Mouse (Mus musculus) liver, postnatal 0 days (tissue): ENCODE data around the gene Kcnj9. TPM values are rescaled to one million over a fixed set of nuclear protein-coding genes. Genes with fewer than 3 reads are reported as not detected.

Experiments used
- ATAC-seq: fragments of 200-750 bp; cut with Nextera tagmentation; 2 replicates; pipeline ENCODE4 v1.8.0; 2017; ENCODE audit warnings: mild to moderate bottlenecking, moderate library complexity
- DNase-seq: peaks from one replicate; pipeline ENCODE4 v3.0.0-alpha.2; 2016
- H3K27ac ChIP-seq: fragments of 300-500 bp; sonication (generic); 2 replicates; pipeline ENCODE4 v1.5.1; 2014; ENCODE audit warnings: antibody characterized with exemption, moderate library complexity, mild to moderate bottlenecking, low read depth
- H3K27me3 ChIP-seq: fragments of 300-500 bp; sonication (generic); 2 replicates; pipeline ENCODE4 v1.6.1; 2014; ENCODE audit warnings: low read length, control low read depth, mixed read lengths; ENCODE audit not compliant: insufficient read depth
- H3K36me3 ChIP-seq: fragments of 300-500 bp; sonication (generic); replicated peaks from 2 replicates; pipeline ENCODE4 v1.6.1; 2014; ENCODE audit warnings: mild to moderate bottlenecking, control low read depth, low read length, moderate library complexity, mixed read lengths; ENCODE audit not compliant: insufficient read depth
- H3K4me1 ChIP-seq: fragments of 300-500 bp; sonication (generic); 2 replicates; pipeline ENCODE4 v1.6.1; 2014; ENCODE audit warnings: antibody characterized with exemption, mild to moderate bottlenecking, control low read depth; ENCODE audit not compliant: insufficient read depth
- H3K4me2 ChIP-seq: fragments of 300-500 bp; sonication (generic); 2 replicates; pipeline ENCODE4 v1.6.1; 2014; ENCODE audit warnings: low read depth, mild to moderate bottlenecking, low read length, moderate library complexity, mixed read lengths
- H3K4me3 ChIP-seq: fragments of 300-500 bp; sonication (generic); 2 replicates; pipeline ENCODE4 v1.5.1; 2014; ENCODE audit warnings: low read depth, low read length
- H3K9ac ChIP-seq: fragments of 300-500 bp; sonication (generic); replicated peaks from 2 replicates; pipeline ENCODE4 v1.6.1; 2014; ENCODE audit warnings: mild to moderate bottlenecking, moderate library complexity
- H3K9me3 ChIP-seq: fragments of 300-500 bp; sonication (generic); 2 replicates; pipeline ENCODE4 v1.6.1; 2016; ENCODE audit warnings: mild to moderate bottlenecking, control low read depth, low read length, mixed read lengths
- CTCF ChIP-seq: sonication (generic); IDR thresholded peaks from 2 replicates; pipeline ENCODE4 v1.5.1; 2016; ENCODE audit warnings: antibody characterized with exemption, low read depth
- EP300 ChIP-seq: IDR thresholded peaks from 2 replicates; pipeline ENCODE4 v1.6.1; 2016; ENCODE audit warnings: antibody characterized with exemption, low read depth, mild to moderate bottlenecking
- WGBS: fragments of 180-500 bp; shearing (Covaris S2); extraction: QIAGEN DNeasy Blood & Tissue Kit; methylation state at CpG from one replicate; pipeline ENCODE4 v1.1.7; 2014; ENCODE audit not compliant: insufficient replicate concordance; 5-methylcytosine and 5-hydroxymethylcytosine counted together
- polyA plus RNA-seq: library from polyadenylated mRNA; unstranded; fragments of >200 nt; fragmentation: Nextera tagmentation; extraction: Ambion mirVana; gene quantifications from 2 replicates; pipeline ENCODE4 v1.2.1, GENCODE M21; 2015

Gene Kcnj9
- polyA plus RNA-seq, 1 experiment from 2014 or later, result 0.07 TPM

- no peak overlapping the region for H3K4me2 ChIP-seq
- TF ChIP-seq EP300 (no peak), CTCF (no peak)
- ATAC-seq (no peak), DNase-seq (no peak)
- no peak overlapping the region for H3K4me3 ChIP-seq
- no peaks in the 10 kb centered on the region for H3K9me3 ChIP-seq
- H3K36me3 ChIP-seq, result no peaks in the 10 kb centered on the region
- 60% methylated on average over 7 of the region's 7 CpGs for WGBS
- H3K27ac ChIP-seq, result no peak overlapping the region
- H3K4me1 ChIP-seq, result peaks cover 8% of the 10 kb centered on the region; the same call in 1 of the 2 replicates
- peaks cover 54% of the 10 kb centered on the region for H3K27me3 ChIP-seq
- H3K9ac ChIP-seq, result no peak overlapping the region
Measured at GRCm38 (mm10) chr1:172328461-172328860, 657 bp downstream of the Kcnj9 start.

GRCm38 (mm10) chr1:172328041-172328440, 1.1 kb downstream of the Kcnj9 start:
- DNase-seq (no peak), ATAC-seq (no peak)
- Histone ChIP-seq H3K9ac (no peak overlapping the region), H3K27ac (no peak overlapping the region), H3K9me3 (no peaks in the 10 kb centered on the region), H3K4me3 (no peak overlapping the region), H3K4me2 (no peak overlapping the region), H3K36me3 (no peaks in the 10 kb centered on the region), H3K4me1 (peaks cover 8% of the 10 kb centered on the region; the same call in 1 of the 2 replicates), H3K27me3 (peaks cover 54% of the 10 kb centered on the region)
- 66% methylated on average over 3 of the region's 3 CpGs for WGBS
- TF ChIP-seq EP300 (no peak), CTCF (no peak)

GRCm38 (mm10) chr1:172327206-172328001, 1.7 kb downstream of the Kcnj9 start:
- DNase-seq, result no peak
- H3K4me2 ChIP-seq, result no peak overlapping the region
- H3K9me3 ChIP-seq, result no peaks in the 10 kb centered on the region
- no peak for TF ChIP-seq CTCF
- no peak for TF ChIP-seq EP300
- no peaks in the 10 kb centered on the region for H3K36me3 ChIP-seq
- no peak overlapping the region for H3K9ac ChIP-seq
- peaks cover 54% of the 10 kb centered on the region for H3K27me3 ChIP-seq
- H3K4me1 ChIP-seq, result peaks cover 8% of the 10 kb centered on the region; the same call in 1 of the 2 replicates
- ATAC-seq, result no peak
- no peak overlapping the region for H3K27ac ChIP-seq
- no peak overlapping the region for H3K4me3 ChIP-seq
- WGBS, result 63% methylated on average over 16 of the region's 16 CpGs

- H3K4me3 ChIP-seq, result peak overlapping the region; percentile 25
Measured at GRCm38 (mm10) chr1:172326684-172327083, 2.4 kb downstream of the Kcnj9 start.

GRCm38 (mm10) chr1:172325680-172326535, 3.2 kb downstream of the Kcnj9 start:
- H3K27me3 ChIP-seq, result peaks cover 53% of the 10 kb centered on the region

More at GRCm38 (mm10) chr1:172326684-172327083, 2.4 kb downstream of the Kcnj9 start:
- Histone ChIP-seq H3K4me2 (peak overlapping the region; percentile 71), H3K9ac (no peak overlapping the region), H3K27ac (no peak overlapping the region), H3K27me3 (peaks cover 54% of the 10 kb centered on the region), H3K36me3 (no peaks in the 10 kb centered on the region), H3K4me1 (peaks cover 8% of the 10 kb centered on the region; the same call in 1 of the 2 replicates), H3K9me3 (no peaks in the 10 kb centered on the region)
- ATAC-seq, result no peak
- TF ChIP-seq CTCF, result no peak
- TF ChIP-seq EP300, result no peak
- 49% methylated on average over 11 of the region's 11 CpGs for WGBS
- no peak for DNase-seq

GRCm38 (mm10) chr1:172324725-172325124, 4.4 kb downstream of the Kcnj9 start:
- WGBS, result 20% methylated on average over 7 of the region's 7 CpGs
- H3K27me3 ChIP-seq, result peaks cover 44% of the 10 kb centered on the region
- H3K9ac ChIP-seq, result no peak overlapping the region
- DNase-seq (peak; percentile 83), ATAC-seq (peak; percentile 55)
- peaks cover 8% of the 10 kb centered on the region; the same call in 1 of the 2 replicates for H3K4me1 ChIP-seq
- H3K4me2 ChIP-seq, result no peak overlapping the region
- H3K27ac ChIP-seq, result no peak overlapping the region
- TF ChIP-seq EP300 (no peak), CTCF (peak; percentile 91)
- H3K4me3 ChIP-seq, result no peak overlapping the region
- no peaks in the 10 kb centered on the region for H3K9me3 ChIP-seq
- no peaks in the 10 kb centered on the region for H3K36me3 ChIP-seq

More at GRCm38 (mm10) chr1:172325680-172326535, 3.2 kb downstream of the Kcnj9 start:
- WGBS, result 18% methylated on average over 94 of the region's 94 CpGs
- DNase-seq (peak; percentile 77), ATAC-seq (peak; percentile 76)
- Histone ChIP-seq H3K36me3 (no peaks in the 10 kb centered on the region), H3K27ac (no peak overlapping the region), H3K9me3 (no peaks in the 10 kb centered on the region), H3K4me3 (peak overlapping the region; percentile 25), H3K4me2 (peak overlapping the region; percentile 71), H3K4me1 (peaks cover 8% of the 10 kb centered on the region; the same call in 1 of the 2 replicates), H3K9ac (no peak overlapping the region)
- TF ChIP-seq CTCF, result peak; percentile 83
- no peak for TF ChIP-seq EP300
